Comparison of ENCODE assay signal across 8 mouse cellular contexts in genomic region chr1:153635521-153635920, GRCm38 (mm10). TPM values are rescaled to one million over a fixed set of nuclear protein-coding genes. Genes with fewer than 3 reads are reported as not detected.
DNase-seq lines count a peak whose midpoint lies in the region; ATAC-seq lines count a peak whose summit lies in the region.
"Had no signal": no experiment of that assay in that cellular context is flagged by ENCODE, and none has a peak within 500 bp of the region (broad histone marks: within the 10 kb centered on the region; RNA-seq: fewer than 3 reads in every experiment).

No protein-coding gene starts in this region.

- H3K27ac ChIP-seq in limb, embryonic 13.5 days: no peak overlapping the region
- no peak overlapping the region for H3K27ac ChIP-seq in limb, embryonic 10.5 days
- H3K27ac ChIP-seq: neural tube, embryonic 12.5 days had no signal

- no peak overlapping the region for H3K4me2 ChIP-seq in limb, embryonic 13.5 days (replicated peaks)
- H3K4me2 ChIP-seq: neural tube, embryonic 12.5 days had no signal

- no peak for DNase-seq in limb, embryonic 10.5 days (ENCODE audit: low spot score)
- DNase-seq in brain, embryonic 18.5 days (ENCODE audit: low read depth, low spot score): peak; percentile 54
- DNase-seq in heart, adult 9 months (ENCODE audit: low spot score in 2 of 2): peak; percentile 42 to 71
- DNase-seq in left cerebral cortex, postnatal 25 days (ENCODE audit: low spot score in 2 of 2): peak; percentile 46 to 62
- DNase-seq in testis, postnatal 14 days (ENCODE audit: low spot score): peak; percentile 14
- no peak for DNase-seq in natural killer cell, adult 2 months (ENCODE audit: low spot score in 2 of 2)

- no peaks in the 10 kb centered on the region for H3K27me3 ChIP-seq in limb, embryonic 13.5 days
- no peaks in the 10 kb centered on the region for H3K27me3 ChIP-seq in limb, embryonic 10.5 days (ENCODE audit: low read depth, poor library complexity, severe bottlenecking)
- H3K27me3 ChIP-seq: neural tube, embryonic 12.5 days had no signal

- intact Hi-C loops in left cerebral cortex, postnatal 25 days (cut with DNase I): no loop called here

- H3K4me1 ChIP-seq in limb, embryonic 13.5 days: 0 out of 2 replicates have a peak, but pooled peaks cover 2% of the 10 kb centered on the region
- no peaks in the 10 kb centered on the region for H3K4me1 ChIP-seq in limb, embryonic 10.5 days
- H3K4me1 ChIP-seq: neural tube, embryonic 12.5 days had no signal

- H3K9ac ChIP-seq in limb, embryonic 13.5 days: no peak overlapping the region
- H3K9ac ChIP-seq: neural tube, embryonic 12.5 days had no signal

- 84% methylated on average over 3 of the region's 3 CpGs for WGBS in limb, embryonic 13.5 days
- 85% methylated on average over 3 of the region's 3 CpGs for WGBS in limb, embryonic 10.5 days

- ATAC-seq in limb, embryonic 13.5 days (ENCODE audit: low FRiP score, low read depth): peak; percentile 44; the same call in 1 of the 2 replicates

- no peak overlapping the region for H3K4me3 ChIP-seq in limb, embryonic 13.5 days
- H3K4me3 ChIP-seq in limb, embryonic 10.5 days: no peak overlapping the region
- H3K4me3 ChIP-seq: neural tube, embryonic 12.5 days had no signal

- H3K36me3 ChIP-seq in limb, embryonic 13.5 days: no peaks in the 10 kb centered on the region
- no peaks in the 10 kb centered on the region for H3K36me3 ChIP-seq in limb, embryonic 10.5 days
- H3K36me3 ChIP-seq: neural tube, embryonic 12.5 days had no signal

- no peaks in the 10 kb centered on the region; the same call in 1 of the 2 replicates for H3K9me3 ChIP-seq in limb, embryonic 13.5 days
- no peaks in the 10 kb centered on the region for H3K9me3 ChIP-seq in limb, embryonic 10.5 days (replicated peaks)
- H3K9me3 ChIP-seq: neural tube, embryonic 12.5 days had no signal

RNA-seq across cellular contexts. Expression of gene Rgs8, which starts 17.3 kb away (rescaled TPM):
- 1.8 TPM in 2 replicates for polyA plus RNA-seq in limb, embryonic 13.5 days (2015; fragmentation: Nextera tagmentation; extraction: Ambion mirVana)
- 0.28 and 0.61 TPM in 2 replicates for polyA plus RNA-seq in limb, embryonic 10.5 days (2016; fragmentation: Nextera tagmentation; extraction: Ambion mirVana)
- 10 to 100 TPM; 55.9 to 77.4 TPM for total RNA-seq in left cerebral cortex, postnatal 25 days (2021)

Comparison
In these comparisons a context has a peak if more than half of its experiments do, and no peak if none do; other contexts are left out.
1. DNase-seq: peak in brain, embryonic 18.5 days (single experiment), heart, adult 9 months (2 of 2), left cerebral cortex, postnatal 25 days (2 of 2) and testis, postnatal 14 days (single experiment); none in limb, embryonic 10.5 days (single experiment) and natural killer cell, adult 2 months (0 of 2).